Mouse (Mus musculus): ENCODE data around the gene Ehbp1. TPM values are rescaled to one million over a fixed set of nuclear protein-coding genes. Genes with fewer than 3 reads are reported as not detected.

The Ehbp1 gene
- total and polyA plus RNA-seq, 3 experiments, result 2.5 to 4.0 (median 3.1) TPM

- Histone ChIP-seq H3K9me3 (replicated peaks; ENCODE audit: low read length) (no peaks in the 10 kb centered on the region), H3K4me2 (ENCODE audit: insufficient read depth, low read depth, poor library complexity, severe bottlenecking) (no peak overlapping the region), H3K27me3 (replicated peaks) (no peaks in the 10 kb centered on the region), H3K27ac (ENCODE audit: insufficient read depth, low read depth) (no peak overlapping the region), H3K4me1 (ENCODE audit: control insufficient read depth in 1 of 2, insufficient read depth in 2 of 2) (no peaks in the 10 kb centered on the region), H3K79me2 (replicated peaks; ENCODE audit: control insufficient read depth, extremely low read depth, insufficient read depth, poor library complexity, severe bottlenecking) (no peaks in the 10 kb centered on the region), H3K4me3 (replicated peaks in 1 of 3; ENCODE audit: low read depth in 2 of 3, low read length in 2 of 3, poor library complexity in 1 of 3) (no peak overlapping the region), H3K36me3 (replicated peaks in 1 of 2; ENCODE audit: control insufficient read depth in 1 of 2, insufficient read depth in 1 of 2, low read length in 1 of 2) (no peaks in the 10 kb centered on the region), H3K9ac (ENCODE audit: insufficient read depth, low read depth) (no peak overlapping the region)
- no peak for TF ChIP-seq PAX5 (IDR thresholded peaks at IDR 0.05; ENCODE audit: low read length)
- no peak for TF ChIP-seq MYC (IDR thresholded peaks at IDR 0.05; ENCODE audit: low read depth, low read length)
- TF ChIP-seq JUN (IDR thresholded peaks at IDR 0.05; ENCODE audit: insufficient read depth, low read depth, low read length), result no peak
- TF ChIP-seq USF1 (IDR thresholded peaks at IDR 0.05; ENCODE audit: low read depth, low read length), result no peak
- TF ChIP-seq KAT2A (IDR thresholded peaks at IDR 0.05; ENCODE audit: insufficient replicate concordance, low read length), result no peak
- no peak for TF ChIP-seq E2F4 (IDR thresholded peaks at IDR 0.05; ENCODE audit: insufficient replicate concordance, low read depth, low read length)
- TF ChIP-seq ELF1 (IDR thresholded peaks at IDR 0.05; ENCODE audit: low read depth, low read length), result no peak
- no peak for TF ChIP-seq JUND (conservative IDR thresholded peaks at IDR 0.05; ENCODE audit: low read depth, low read length)
- no peak for TF ChIP-seq MEF2A (IDR thresholded peaks at IDR 0.05; ENCODE audit: borderline replicate concordance, low read depth, low read length)
- no peak for TF ChIP-seq CTCF (conservative IDR thresholded peaks at IDR 0.05 in 1 of 2, IDR thresholded peaks at IDR 0.05 in 1 of 2; ENCODE audit: low read depth in 2 of 2, low read length in 2 of 2)
- dilution Hi-C loops (cut with MboI; ENCODE audit: extremely low pct_ligation_motif_present, extremely low pct_unique_long_range_greater_than_20kb, low sequenced_read_pairs) (no loop called here), in situ Hi-C loops (cut with MboI; ENCODE audit: low pct_ligation_motif_present, low pct_unique_long_range_greater_than_20kb, low sequenced_read_pairs) (no loop called here)
- DNase-seq (ENCODE audit: extremely low read depth), result no peak
Observed at GRCm38 (mm10) chr11:22016341-22016740, 325.8 kb downstream of the Ehbp1 start.

GRCm38 (mm10) chr11:22008817-22009216, 333.3 kb downstream of the Ehbp1 start:
- no peak for DNase-seq (ENCODE audit: extremely low read depth)
- no peaks in the 10 kb centered on the region for H3K27me3 ChIP-seq (replicated peaks)
- in situ Hi-C loops (cut with MboI; ENCODE audit: low pct_ligation_motif_present, low pct_unique_long_range_greater_than_20kb, low sequenced_read_pairs), result no loop called here
- H3K9ac ChIP-seq (ENCODE audit: insufficient read depth, low read depth), result peak overlapping the region; percentile 39; the same call in 1 of the 2 replicates
- no peaks in the 10 kb centered on the region for H3K9me3 ChIP-seq (replicated peaks; ENCODE audit: low read length)
- H3K4me3 ChIP-seq (replicated peaks in 1 of 3; ENCODE audit: low read depth in 2 of 3, low read length in 2 of 3, poor library complexity in 1 of 3), result no peak overlapping the region
- dilution Hi-C loops (cut with MboI; ENCODE audit: extremely low pct_ligation_motif_present, extremely low pct_unique_long_range_greater_than_20kb, low sequenced_read_pairs), result no loop called here
- H3K36me3 ChIP-seq (replicated peaks in 1 of 2; ENCODE audit: control insufficient read depth in 1 of 2, insufficient read depth in 1 of 2, low read length in 1 of 2), result no peaks in the 10 kb centered on the region
- no peak overlapping the region for H3K27ac ChIP-seq (ENCODE audit: insufficient read depth, low read depth)
- peaks cover 0 to 23% of the 10 kb centered on the region in 2 experiments; a peak in 2 of 4 replicates for H3K4me1 ChIP-seq (ENCODE audit: control insufficient read depth in 1 of 2, insufficient read depth in 2 of 2)
- H3K4me2 ChIP-seq (ENCODE audit: insufficient read depth, low read depth, poor library complexity, severe bottlenecking), result peak overlapping the region; percentile 89; the same call in 1 of the 2 replicates
- H3K79me2 ChIP-seq (replicated peaks; ENCODE audit: control insufficient read depth, extremely low read depth, insufficient read depth, poor library complexity, severe bottlenecking), result no peaks in the 10 kb centered on the region
- no peak for TF ChIP-seq EP300 (IDR thresholded peaks at IDR 0.05; ENCODE audit: low read length)
- TF ChIP-seq POLR2A (IDR thresholded peaks at IDR 0.05; ENCODE audit: low read depth, low read length), result no peak
- TF ChIP-seq CTCF (conservative IDR thresholded peaks at IDR 0.05 in 1 of 2, IDR thresholded peaks at IDR 0.05 in 1 of 2; ENCODE audit: low read depth in 2 of 2, low read length in 2 of 2), result no peak
- TF ChIP-seq MXI1 (IDR thresholded peaks at IDR 0.05; ENCODE audit: low read depth, low read length), result no peak
- no peak for TF ChIP-seq SIN3A (IDR thresholded peaks at IDR 0.05; ENCODE audit: low read length)
- TF ChIP-seq JUN (IDR thresholded peaks at IDR 0.05; ENCODE audit: insufficient read depth, low read depth, low read length), result no peak
- TF ChIP-seq MAZ (IDR thresholded peaks at IDR 0.05; ENCODE audit: low read depth, low read length), result no peak
- no peak for TF ChIP-seq ETS1 (conservative IDR thresholded peaks at IDR 0.05; ENCODE audit: low read depth, low read length)
- TF ChIP-seq ZC3H11A (IDR thresholded peaks at IDR 0.05; ENCODE audit: low read depth, low read length), result no peak
- TF ChIP-seq BHLHE40 (IDR thresholded peaks at IDR 0.05; ENCODE audit: low read depth, low read length), result no peak
- no peak for TF ChIP-seq E2F4 (IDR thresholded peaks at IDR 0.05; ENCODE audit: insufficient replicate concordance, low read depth, low read length)
- no peak for TF ChIP-seq RAD21 (IDR thresholded peaks at IDR 0.05; ENCODE audit: low read depth, low read length)
- no peak for TF ChIP-seq MEF2A (IDR thresholded peaks at IDR 0.05; ENCODE audit: borderline replicate concordance, low read depth, low read length)
- TF ChIP-seq ZKSCAN1 (IDR thresholded peaks at IDR 0.05; ENCODE audit: borderline replicate concordance, low read depth, low read length), result no peak
- TF ChIP-seq NRF1 (IDR thresholded peaks at IDR 0.05; ENCODE audit: low read depth, low read length), result no peak
- TF ChIP-seq MAFK (IDR thresholded peaks at IDR 0.05; ENCODE audit: insufficient replicate concordance, low read length), result no peak
- no peak for TF ChIP-seq UBTF (IDR thresholded peaks at IDR 0.05; ENCODE audit: low read depth, low read length)
- TF ChIP-seq IRF4 (IDR thresholded peaks at IDR 0.05; ENCODE audit: low read depth, low read length), result no peak

All from CH12.LX (cell line).